Mouse (Mus musculus): ENCODE measurements around the gene Pkn1. TPM values are rescaled to one million over a fixed set of nuclear protein-coding genes. Genes with fewer than 3 reads are reported as not detected.
A peak's percentile ranks its signal among the peaks of the same experiment; 100 is the strongest.

Gene Pkn1
- polyA plus RNA-seq, 1 experiment from 2014 or later = 15.4 TPM

- 72% methylated on average over 10 of the region's 10 CpGs for WGBS
- H3K4me1 ChIP-seq (replicated peaks) = peaks cover 42% of the 10 kb centered on the region
- ATAC-seq (replicated peaks; ENCODE audit: insufficient number of reproducible peaks, insufficient read depth, low FRiP score, low read depth) = peak; percentile 33
These were observed 40.2 kb upstream of the Pkn1 start for GRCm38 (mm10) chr8:83738949-83739710.

GRCm38 (mm10) chr8:83737852-83738562 lies 39.0 kb upstream of the Pkn1 start:
- peak overlapping the region; percentile 87 for H3K27ac ChIP-seq
- no peaks in the 10 kb centered on the region for H3K27me3 ChIP-seq
- peak overlapping the region; percentile 90 for H3K4me2 ChIP-seq
- H3K4me3 ChIP-seq = peak overlapping the region; percentile 69; the same call in 1 of the 2 replicates
- H3K4me1 ChIP-seq (replicated peaks) = peaks cover 45% of the 10 kb centered on the region
- ATAC-seq (replicated peaks; ENCODE audit: insufficient number of reproducible peaks, insufficient read depth, low FRiP score, low read depth) = peak; percentile 25; the same call in 1 of the 2 replicates
- 59% methylated on average over 4 of the region's 4 CpGs for WGBS
- no peak overlapping the region; the same call in 1 of the 2 replicates for H3K9ac ChIP-seq
- H3K9me3 ChIP-seq (replicated peaks) = no peaks in the 10 kb centered on the region
- no peaks in the 10 kb centered on the region for H3K36me3 ChIP-seq

More at GRCm38 (mm10) chr8:83738949-83739710, 40.2 kb upstream of the Pkn1 start:
- Histone ChIP-seq H3K4me3 (peak overlapping the region; percentile 69), H3K27me3 (no peaks in the 10 kb centered on the region), H3K27ac (peak overlapping the region; percentile 87), H3K4me2 (peak overlapping the region; percentile 90), H3K9me3 (replicated peaks) (no peaks in the 10 kb centered on the region), H3K9ac (no peak overlapping the region), H3K36me3 (no peaks in the 10 kb centered on the region)

GRCm38 (mm10) chr8:83737346-83737745 lies 38.4 kb upstream of the Pkn1 start:
- Histone ChIP-seq H3K4me1 (replicated peaks) (peaks cover 45% of the 10 kb centered on the region), H3K27ac (peak overlapping the region; percentile 87), H3K9me3 (replicated peaks) (no peaks in the 10 kb centered on the region), H3K36me3 (0 out of 2 replicates have a peak, but pooled peaks cover 2% of the 10 kb centered on the region), H3K4me3 (no peak overlapping the region), H3K9ac (no peak overlapping the region), H3K4me2 (peak overlapping the region; percentile 90), H3K27me3 (no peaks in the 10 kb centered on the region)
- 85% methylated on average over 4 of the region's 4 CpGs for WGBS
- ATAC-seq (replicated peaks; ENCODE audit: insufficient number of reproducible peaks, insufficient read depth, low FRiP score, low read depth) = no peak

DNA sequence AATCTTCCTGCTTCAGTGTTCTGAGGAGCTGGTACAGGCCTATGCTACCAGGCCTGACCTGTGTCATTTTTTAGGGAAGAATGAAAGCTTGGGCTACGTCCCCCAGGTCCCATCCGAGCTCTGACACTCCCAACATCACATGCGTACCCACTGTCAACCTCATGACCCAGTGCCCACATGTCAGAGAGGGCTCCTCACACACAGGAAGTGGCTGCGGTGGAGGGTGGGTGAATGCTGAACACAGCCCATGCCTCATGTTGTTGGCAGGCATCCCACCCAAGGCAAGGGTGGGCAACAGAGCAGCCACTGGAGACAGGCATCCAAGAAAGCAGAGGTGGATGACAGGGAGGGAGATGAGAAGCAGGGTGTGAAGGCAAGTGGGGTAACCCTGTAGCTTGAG lies 37.7 kb upstream of the Pkn1 start:
- 82% methylated on average over 4 of the region's 4 CpGs for WGBS
- Histone ChIP-seq H3K9me3 (replicated peaks) (no peaks in the 10 kb centered on the region), H3K9ac (no peak overlapping the region), H3K4me2 (no peak overlapping the region), H3K27ac (no peak overlapping the region), H3K4me1 (replicated peaks) (peaks cover 43% of the 10 kb centered on the region), H3K36me3 (0 out of 2 replicates have a peak, but pooled peaks cover 5% of the 10 kb centered on the region), H3K4me3 (no peak overlapping the region), H3K27me3 (no peaks in the 10 kb centered on the region)
- ATAC-seq (replicated peaks; ENCODE audit: insufficient number of reproducible peaks, insufficient read depth, low FRiP score, low read depth) = no peak

- no peak overlapping the region for H3K27ac ChIP-seq
- ATAC-seq (replicated peaks; ENCODE audit: insufficient number of reproducible peaks, insufficient read depth, low FRiP score, low read depth) = no peak
- no peaks in the 10 kb centered on the region for H3K27me3 ChIP-seq
- no peak overlapping the region for H3K4me3 ChIP-seq
- peaks cover 22% of the 10 kb centered on the region; the same call in 1 of the 2 replicates for H3K36me3 ChIP-seq
- H3K9me3 ChIP-seq (replicated peaks) = no peaks in the 10 kb centered on the region
- H3K4me1 ChIP-seq (replicated peaks) = peaks cover 15% of the 10 kb centered on the region
- no peak overlapping the region for H3K9ac ChIP-seq
- WGBS = 66% methylated on average over 6 of the region's 6 CpGs
- no peak overlapping the region for H3K4me2 ChIP-seq
These were observed 33.9 kb upstream of the Pkn1 start for GRCm38 (mm10) chr8:83732919-83733318.

DNA sequence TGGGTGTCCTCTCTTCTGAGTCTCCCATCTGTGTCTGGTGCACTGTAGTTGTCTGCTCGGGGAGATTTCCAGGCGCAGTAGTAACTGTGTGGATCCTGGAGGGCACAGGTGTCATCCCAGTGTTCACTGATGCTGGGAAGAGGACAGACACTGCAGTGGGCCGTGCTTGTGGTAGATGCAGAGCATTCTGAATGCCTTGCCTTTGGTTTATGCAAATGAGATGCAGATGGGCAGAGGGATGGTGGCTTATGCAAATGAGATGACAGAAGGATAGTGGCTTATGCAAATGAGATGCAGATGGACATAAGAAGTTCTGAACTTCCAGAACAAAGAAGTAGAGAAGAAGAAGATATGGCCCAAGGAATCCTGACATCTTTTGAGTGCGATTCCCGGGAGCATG lies 32.9 kb upstream of the Pkn1 start:
- Histone ChIP-seq H3K4me3 (no peak overlapping the region), H3K36me3 (peaks cover 25% of the 10 kb centered on the region; the same call in 1 of the 2 replicates), H3K27ac (no peak overlapping the region), H3K4me1 (replicated peaks) (peaks cover 5% of the 10 kb centered on the region; the same call in 1 of the 2 replicates), H3K27me3 (no peaks in the 10 kb centered on the region), H3K4me2 (no peak overlapping the region), H3K9me3 (replicated peaks) (no peaks in the 10 kb centered on the region), H3K9ac (no peak overlapping the region)
- no peak for ATAC-seq (replicated peaks; ENCODE audit: insufficient number of reproducible peaks, insufficient read depth, low FRiP score, low read depth)
- WGBS = 80% methylated on average over 5 of the region's 5 CpGs

DNA sequence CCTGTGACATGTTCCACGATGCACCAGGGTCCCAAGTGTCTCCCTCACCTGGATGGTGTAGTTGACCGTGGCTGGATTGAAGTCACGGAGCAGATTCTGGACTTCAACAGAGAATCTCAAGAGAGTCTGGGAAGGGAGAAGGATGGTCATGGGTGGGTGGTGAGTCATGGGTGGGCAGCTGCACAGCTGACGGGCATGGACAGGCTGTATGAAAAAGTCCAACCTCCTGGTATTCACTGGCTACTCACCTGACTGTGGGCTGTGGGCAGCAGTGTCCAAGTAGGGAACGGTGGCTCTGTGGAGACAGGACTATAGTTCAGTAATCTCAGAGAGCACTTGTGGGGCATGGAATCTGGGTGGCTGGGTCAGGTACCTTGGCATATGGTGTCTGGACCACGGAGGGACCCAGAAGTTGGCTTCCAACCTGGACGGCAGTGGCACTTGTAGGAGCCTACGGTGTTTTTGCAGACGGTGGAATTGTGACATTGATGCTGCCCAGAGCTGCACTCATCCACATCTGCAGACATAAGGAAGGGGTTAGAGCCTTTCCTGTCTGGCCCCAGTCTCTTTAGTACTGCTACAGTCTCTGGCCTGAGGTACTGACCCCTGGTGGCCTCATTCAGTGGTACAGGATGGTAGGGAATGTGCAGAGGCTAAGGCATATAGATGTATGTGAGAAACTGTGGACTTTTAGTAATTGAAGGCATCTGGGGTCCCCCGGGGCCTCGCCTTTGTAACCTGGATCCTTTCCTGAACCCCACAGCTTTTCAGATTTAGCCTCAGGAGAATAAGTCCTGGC lies 30.2 kb upstream of the Pkn1 start:
- H3K36me3 ChIP-seq = peaks cover 44% of the 10 kb centered on the region

GRCm38 (mm10) chr8:83725521-83726102 lies 26.6 kb upstream of the Pkn1 start:
- H3K4me3 ChIP-seq = no peak overlapping the region
- WGBS = 91% methylated on average over 8 of the region's 8 CpGs
- no peak overlapping the region for H3K9ac ChIP-seq
- H3K27me3 ChIP-seq = no peaks in the 10 kb centered on the region
- H3K4me2 ChIP-seq = no peak overlapping the region
- ATAC-seq (replicated peaks; ENCODE audit: insufficient number of reproducible peaks, insufficient read depth, low FRiP score, low read depth) = no peak
- peaks cover 70% of the 10 kb centered on the region for H3K36me3 ChIP-seq
- H3K4me1 ChIP-seq (replicated peaks) = peaks cover 3% of the 10 kb centered on the region; the same call in 1 of the 2 replicates
- no peak overlapping the region for H3K27ac ChIP-seq
- H3K9me3 ChIP-seq (replicated peaks) = no peaks in the 10 kb centered on the region

More for the DNA sequence above, 30.2 kb upstream of the Pkn1 start:
- 64% methylated on average over 11 of the region's 11 CpGs for WGBS
- no peak overlapping the region for H3K27ac ChIP-seq
- no peaks in the 10 kb centered on the region for H3K9me3 ChIP-seq (replicated peaks)
- peaks cover 7% of the 10 kb centered on the region; the same call in 1 of the 2 replicates for H3K4me1 ChIP-seq (replicated peaks)
- H3K27me3 ChIP-seq = no peaks in the 10 kb centered on the region
- H3K4me2 ChIP-seq = no peak overlapping the region
- H3K9ac ChIP-seq = no peak overlapping the region
- ATAC-seq (replicated peaks; ENCODE audit: insufficient number of reproducible peaks, insufficient read depth, low FRiP score, low read depth) = no peak; the same call in 1 of the 2 replicates
- H3K4me3 ChIP-seq = no peak overlapping the region

GRCm38 (mm10) chr8:83724697-83725482 lies 25.9 kb upstream of the Pkn1 start:
- H3K27me3 ChIP-seq = no peaks in the 10 kb centered on the region
- 0 out of 2 replicates have a peak, but pooled peaks have one; percentile 53 for ATAC-seq (replicated peaks; ENCODE audit: insufficient number of reproducible peaks, insufficient read depth, low FRiP score, low read depth)
- H3K4me2 ChIP-seq = no peak overlapping the region
- H3K36me3 ChIP-seq = peaks cover 77% of the 10 kb centered on the region
- 46% methylated on average over 15 of the region's 15 CpGs for WGBS
- peaks cover 3% of the 10 kb centered on the region; the same call in 1 of the 2 replicates for H3K4me1 ChIP-seq (replicated peaks)
- H3K4me3 ChIP-seq = no peak overlapping the region
- no peak overlapping the region for H3K9ac ChIP-seq
- no peak overlapping the region; the same call in 1 of the 2 replicates for H3K27ac ChIP-seq
- H3K9me3 ChIP-seq (replicated peaks) = no peaks in the 10 kb centered on the region

DNA sequence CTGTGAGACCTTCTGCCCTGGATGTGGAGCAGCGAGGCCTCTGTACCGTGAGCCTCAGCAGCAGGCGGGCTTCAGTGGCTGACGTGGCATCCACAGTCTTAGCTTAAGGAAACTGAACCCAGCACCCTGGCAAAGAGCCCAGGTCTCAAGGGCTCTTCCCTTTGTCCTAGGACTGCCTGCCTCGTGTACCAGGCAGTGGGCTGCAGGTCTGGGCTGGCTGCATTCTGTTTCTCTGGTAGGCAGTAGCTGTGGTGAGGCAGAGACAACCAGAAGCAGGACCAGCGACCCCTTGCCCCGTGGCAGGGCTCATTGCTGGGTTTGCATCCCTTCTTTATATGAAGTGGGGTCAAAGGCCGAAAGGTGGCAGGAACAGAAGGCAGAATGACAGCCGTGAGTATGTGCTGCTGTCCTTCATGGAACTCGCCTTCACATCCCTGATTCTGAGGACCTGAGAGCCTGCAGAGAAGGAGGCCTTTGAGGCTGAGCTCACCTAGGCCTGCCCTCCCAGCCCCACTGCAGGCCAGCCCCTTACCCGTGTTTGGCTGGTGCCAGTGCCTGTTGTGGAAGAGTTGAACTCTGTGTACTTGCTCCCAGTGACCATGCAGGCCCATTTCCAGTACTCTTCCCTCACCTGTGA lies 24.6 kb upstream of the Pkn1 start:
- Histone ChIP-seq H3K9me3 (replicated peaks) (no peaks in the 10 kb centered on the region), H3K4me1 (replicated peaks) (peaks cover 3% of the 10 kb centered on the region; the same call in 1 of the 2 replicates), H3K36me3 (peaks cover 74% of the 10 kb centered on the region), H3K4me2 (no peak overlapping the region), H3K27ac (no peak overlapping the region), H3K9ac (no peak overlapping the region), H3K4me3 (no peak overlapping the region), H3K27me3 (no peaks in the 10 kb centered on the region)
- ATAC-seq (replicated peaks; ENCODE audit: insufficient number of reproducible peaks, insufficient read depth, low FRiP score, low read depth) = no peak
- WGBS = 77% methylated on average over 11 of the region's 11 CpGs

All from heart, embryonic 15.5 days (tissue).